In genomic region chr11:109316921-109317320, GRCm38 (mm10) we compare ENCODE assay signal across 10 mouse cellular contexts. TPM values are rescaled to one million over a fixed set of nuclear protein-coding genes. Genes with fewer than 3 reads are reported as not detected.
DNase-seq lines count a peak whose midpoint lies in the region; TF ChIP-seq lines count a peak whose summit lies in the region.
"Had no signal": no experiment of that assay in that cellular context is flagged by ENCODE, and none has a peak within 500 bp of the region (broad histone marks: within the 10 kb centered on the region; RNA-seq: fewer than 3 reads in every experiment).

No protein-coding gene starts in this region.

- H3K9me3 ChIP-seq in heart, embryonic 10.5 days = no peaks in the 10 kb centered on the region
- H3K9me3 ChIP-seq in embryonic facial prominence, embryonic 10.5 days = no peaks in the 10 kb centered on the region
- H3K9me3 ChIP-seq: heart, embryonic 15.5 days had no signal

- no peaks in the 10 kb centered on the region for H3K36me3 ChIP-seq in heart, adult 2 months (ENCODE audit: control insufficient read depth, insufficient read depth, low read length)
- no peaks in the 10 kb centered on the region for H3K36me3 ChIP-seq in heart, embryonic 10.5 days
- no peaks in the 10 kb centered on the region for H3K36me3 ChIP-seq in embryonic facial prominence, embryonic 10.5 days (replicated peaks)
- H3K36me3 ChIP-seq: heart, embryonic 15.5 days had no signal

- no peak overlapping the region for H3K4me3 ChIP-seq in heart, adult 2 months
- no peak overlapping the region for H3K4me3 ChIP-seq in heart, embryonic 10.5 days
- no peak overlapping the region for H3K4me3 ChIP-seq in embryonic facial prominence, embryonic 10.5 days
- H3K4me3 ChIP-seq: heart, embryonic 15.5 days; megakaryocyte, embryonic 14.5 days had no signal

- H3K9ac ChIP-seq in heart, adult 2 months (ENCODE audit: low read depth, low read length) = no peak overlapping the region
- H3K9ac ChIP-seq: heart, embryonic 15.5 days had no signal

- peak; percentile 74 for TF ChIP-seq CTCF in heart, adult 2 months (IDR thresholded peaks at IDR 0.05)

- H3K27ac ChIP-seq in heart, adult 2 months = no peak overlapping the region
- no peak overlapping the region for H3K27ac ChIP-seq in heart, embryonic 10.5 days
- no peak overlapping the region for H3K27ac ChIP-seq in embryonic facial prominence, embryonic 10.5 days (replicated peaks)
- H3K27ac ChIP-seq: heart, embryonic 15.5 days had no signal

- no peak for TF ChIP-seq POLR2A in heart, adult 2 months (IDR thresholded peaks at IDR 0.05; ENCODE audit: insufficient read depth, low read depth, low read length)

- peaks cover 1% of the 10 kb centered on the region; the same call in 1 of the 2 replicates for H3K4me1 ChIP-seq in heart, adult 2 months (ENCODE audit: control insufficient read depth, insufficient read depth, low read length)
- H3K4me1 ChIP-seq in heart, embryonic 10.5 days = no peaks in the 10 kb centered on the region
- H3K4me1 ChIP-seq in embryonic facial prominence, embryonic 10.5 days = peaks cover 8% of the 10 kb centered on the region; the same call in 1 of the 2 replicates

- WGBS in heart, adult 2 months = 37% methylated on average over 4 of the region's 4 CpGs
- WGBS in heart, embryonic 10.5 days = 37% methylated on average over 4 of the region's 4 CpGs
- WGBS in embryonic facial prominence, embryonic 10.5 days = 42% methylated on average over 4 of the region's 4 CpGs

- peak; percentile 27 to 39 for DNase-seq in heart, adult 2 months
- no peak for DNase-seq in heart, embryonic 10.5 days (ENCODE audit: low spot score)
- DNase-seq in urinary bladder, postnatal 14 days (ENCODE audit: low spot score) = peak; percentile 53
- no peak for DNase-seq in urinary bladder, postnatal 10 days (ENCODE audit: low spot score)
- peak; percentile 61 to 62 for DNase-seq in cerebellum, postnatal 36 days
- DNase-seq in left cerebral cortex, postnatal 10 days (ENCODE audit: extremely low spot score in 1 of 2, low spot score in 2 of 2) = peak; percentile 38 to 60
- peak; percentile 19 to 24 for DNase-seq in spleen, postnatal 36 days (ENCODE audit: low spot score in 2 of 2)
- DNase-seq in embryonic facial prominence, embryonic 10.5 days (ENCODE audit: low spot score) = no peak

- no peaks in the 10 kb centered on the region for H3K27me3 ChIP-seq in heart, adult 2 months (ENCODE audit: control insufficient read depth, insufficient read depth, low read length)
- H3K27me3 ChIP-seq in heart, embryonic 10.5 days (ENCODE audit: insufficient read depth, poor library complexity, severe bottlenecking) = peaks cover 23% of the 10 kb centered on the region; the same call in 1 of the 2 replicates
- peaks cover 34% of the 10 kb centered on the region for H3K27me3 ChIP-seq in embryonic facial prominence, embryonic 10.5 days (replicated peaks; ENCODE audit: low read depth, poor library complexity, severe bottlenecking)

- intact Hi-C loops in heart, adult 2 months (cut with DNase I) = loop anchor here (5.0 kb wide), 2 partner anchors 295 to 545 kb away; partner anchors contain the start of gene Wipi1
- intact Hi-C loops in left cerebral cortex, postnatal 10 days (cut with DNase I) = no loop called here

- no peaks in the 10 kb centered on the region for H3K79me2 ChIP-seq in heart, adult 2 months (replicated peaks; ENCODE audit: control insufficient read depth, insufficient read depth, low read length)

- TF ChIP-seq EP300 in heart, adult 2 months (IDR thresholded peaks at IDR 0.05; ENCODE audit: insufficient read depth, low read depth, low read length) = no peak

RNA-seq across cellular contexts. Expression of gene Rgs9, which starts 19.0 kb away (rescaled TPM):
- under 1 TPM in 1 of 2 experiments, not detected in 1; 0.09 TPM for total RNA-seq in heart, adult 2 months (2021)
- 0.21 and 0.32 TPM in 2 replicates for polyA plus RNA-seq in heart, adult 2 months (2012; rRNA removed)
- 0.75 and 1.0 TPM in 2 replicates for polyA plus RNA-seq in heart, embryonic 10.5 days (2016; fragmentation: Nextera tagmentation; extraction: Ambion mirVana)
- 10 to 100 TPM; 27.5 to 41.7 TPM for total RNA-seq in left cerebral cortex, postnatal 10 days (2021)
- 1.8 TPM in 2 replicates for polyA plus RNA-seq in embryonic facial prominence, embryonic 10.5 days (2016; fragmentation: Nextera tagmentation; extraction: Ambion mirVana)

RNA-seq across cellular contexts. Expression of gene Gna13, which starts 45.7 kb away (rescaled TPM):
- 10 to 100 TPM; 30.8 to 30.9 TPM for total RNA-seq in heart, adult 2 months (2021)
- 12.7 and 21.1 TPM in 2 replicates for polyA plus RNA-seq in heart, adult 2 months (2012; rRNA removed)
- 20.5 and 23.4 TPM in 2 replicates for polyA plus RNA-seq in heart, embryonic 10.5 days (2016; fragmentation: Nextera tagmentation; extraction: Ambion mirVana)
- total RNA-seq in left cerebral cortex, postnatal 10 days (2021) = 10 to 100 TPM; 46.3 TPM
- polyA plus RNA-seq in embryonic facial prominence, embryonic 10.5 days (2016; fragmentation: Nextera tagmentation; extraction: Ambion mirVana) = 18.3 and 18.5 TPM in 2 replicates

Comparison
In these comparisons a context has a peak if more than half of its experiments do, and no peak if none do; other contexts are left out.
1. DNase-seq: peak in heart, adult 2 months (2 of 2), urinary bladder, postnatal 14 days (single experiment), cerebellum, postnatal 36 days (2 of 2), left cerebral cortex, postnatal 10 days (2 of 2) and spleen, postnatal 36 days (2 of 2); none in heart, embryonic 10.5 days (single experiment), urinary bladder, postnatal 10 days (single experiment) and embryonic facial prominence, embryonic 10.5 days (single experiment).